Mouse (Mus musculus): Measurements from ENCODE around the gene Lrrc1. TPM values are rescaled to one million over a fixed set of nuclear protein-coding genes. Genes with fewer than 3 reads are reported as not detected.

Lrrc1 gene
- polyA plus RNA-seq, 1 experiment from 2014 or later = 7.7 TPM

DNA sequence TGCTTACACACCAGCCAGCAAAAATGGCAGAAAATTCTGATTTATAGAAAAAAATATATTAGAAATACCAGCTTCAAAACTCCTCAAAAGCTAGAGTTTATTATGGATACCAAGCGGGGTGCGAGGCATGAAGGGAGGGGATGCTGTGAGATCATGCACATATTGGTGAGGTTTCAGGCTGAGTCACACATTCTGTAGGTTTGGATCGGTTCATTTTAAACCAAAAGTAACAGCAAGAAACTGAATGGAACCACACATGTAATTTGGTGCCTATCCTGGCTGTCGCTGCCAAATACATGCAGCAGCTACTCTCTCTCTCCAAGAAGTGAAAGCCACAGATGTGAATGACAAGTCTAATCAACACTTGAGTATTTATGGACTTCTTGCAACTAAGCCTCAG is 99.8 kb downstream of the Lrrc1 start:
- H3K27ac ChIP-seq (ENCODE audit: low read length) = no peak overlapping the region
- ATAC-seq = peak; percentile 53; the same call in 1 of the 2 replicates
- no peaks in the 10 kb centered on the region; the same call in 1 of the 2 replicates for H3K4me1 ChIP-seq (replicated peaks; ENCODE audit: control insufficient read depth, insufficient read depth, low read length)
- H3K4me3 ChIP-seq (replicated peaks; ENCODE audit: low read length) = no peak overlapping the region
- no peak overlapping the region for H3K9ac ChIP-seq (replicated peaks; ENCODE audit: low read depth, low read length)
- WGBS = 83% methylated on average over 4 of the region's 4 CpGs
- no peak overlapping the region for H3K4me2 ChIP-seq (ENCODE audit: low read length)
- no peaks in the 10 kb centered on the region for H3K9me3 ChIP-seq (ENCODE audit: control insufficient read depth, low read length)
- peaks cover 2% of the 10 kb centered on the region; the same call in 1 of the 2 replicates for H3K36me3 ChIP-seq (ENCODE audit: control insufficient read depth, insufficient read depth)
- no peaks in the 10 kb centered on the region for H3K27me3 ChIP-seq (replicated peaks; ENCODE audit: control insufficient read depth, insufficient read depth, low read length)

DNA sequence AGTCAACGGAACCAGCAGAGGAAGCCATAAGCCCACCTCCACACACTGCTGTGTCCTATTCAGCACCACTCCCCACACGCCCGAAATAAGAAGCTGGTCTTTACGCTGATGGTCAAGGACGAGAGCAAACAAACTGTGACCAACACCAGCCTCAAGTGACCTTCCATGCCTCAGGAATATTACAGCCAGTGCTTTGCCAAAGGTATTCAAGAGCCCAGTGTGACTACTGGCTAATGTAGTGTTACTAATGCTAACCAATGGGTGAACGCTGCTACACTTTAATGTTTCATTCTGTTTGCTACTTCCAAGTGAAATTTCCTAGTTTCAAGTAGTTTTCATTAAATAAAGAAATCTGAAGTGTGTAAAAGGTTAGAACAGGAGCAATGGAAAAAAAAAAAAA is 105.3 kb downstream of the Lrrc1 start:
- H3K4me1 ChIP-seq (replicated peaks; ENCODE audit: control insufficient read depth, insufficient read depth, low read length) = peaks cover 10% of the 10 kb centered on the region
- no peak overlapping the region for H3K4me2 ChIP-seq (ENCODE audit: low read length)
- H3K27ac ChIP-seq (ENCODE audit: low read length) = peak overlapping the region; percentile 7; the same call in 1 of the 2 replicates
- no peaks in the 10 kb centered on the region for H3K27me3 ChIP-seq (replicated peaks; ENCODE audit: control insufficient read depth, insufficient read depth, low read length)
- 92% methylated on average over 6 of the region's 6 CpGs for WGBS
- H3K4me3 ChIP-seq (replicated peaks; ENCODE audit: low read length) = no peak overlapping the region
- peak; percentile 17; the same call in 1 of the 2 replicates for ATAC-seq
- H3K9ac ChIP-seq (replicated peaks; ENCODE audit: low read depth, low read length) = no peak overlapping the region
- H3K36me3 ChIP-seq (ENCODE audit: control insufficient read depth, insufficient read depth) = peaks cover 2% of the 10 kb centered on the region; the same call in 1 of the 2 replicates
- no peaks in the 10 kb centered on the region for H3K9me3 ChIP-seq (ENCODE audit: control insufficient read depth, low read length)

DNA sequence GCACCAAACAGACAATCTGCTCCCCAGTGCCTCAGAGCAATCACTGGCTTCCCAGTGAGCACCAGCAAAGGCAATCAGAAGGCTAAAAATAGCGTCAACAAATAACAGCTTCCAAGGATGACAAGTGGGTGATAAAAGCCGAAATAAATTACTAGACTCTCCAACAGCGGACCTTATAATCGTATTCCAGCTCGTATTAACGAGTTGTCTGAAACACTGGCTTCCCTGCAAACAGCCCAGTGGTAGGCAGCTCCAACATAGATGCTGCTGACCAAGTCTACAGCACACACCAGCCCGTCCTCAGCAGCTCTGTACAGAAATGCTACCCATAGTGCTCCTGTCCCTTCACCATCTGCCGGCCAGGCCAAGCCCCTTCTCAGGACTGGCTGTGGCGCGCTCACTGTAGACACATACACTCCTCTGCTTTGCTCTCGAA is 105.8 kb downstream of the Lrrc1 start:
- H3K27me3 ChIP-seq (replicated peaks; ENCODE audit: control insufficient read depth, insufficient read depth, low read length) = no peaks in the 10 kb centered on the region
- peaks cover 10% of the 10 kb centered on the region for H3K4me1 ChIP-seq (replicated peaks; ENCODE audit: control insufficient read depth, insufficient read depth, low read length)
- no peak overlapping the region for H3K4me2 ChIP-seq (ENCODE audit: low read length)
- ATAC-seq = peak; percentile 84
- WGBS = 41% methylated on average over 11 of the region's 11 CpGs
- H3K9ac ChIP-seq (replicated peaks; ENCODE audit: low read depth, low read length) = no peak overlapping the region
- no peak overlapping the region for H3K4me3 ChIP-seq (replicated peaks; ENCODE audit: low read length)
- no peaks in the 10 kb centered on the region for H3K9me3 ChIP-seq (ENCODE audit: control insufficient read depth, low read length)
- peak overlapping the region; percentile 7; the same call in 1 of the 2 replicates for H3K27ac ChIP-seq (ENCODE audit: low read length)
- H3K36me3 ChIP-seq (ENCODE audit: control insufficient read depth, insufficient read depth) = peaks cover 2% of the 10 kb centered on the region; the same call in 1 of the 2 replicates

DNA sequence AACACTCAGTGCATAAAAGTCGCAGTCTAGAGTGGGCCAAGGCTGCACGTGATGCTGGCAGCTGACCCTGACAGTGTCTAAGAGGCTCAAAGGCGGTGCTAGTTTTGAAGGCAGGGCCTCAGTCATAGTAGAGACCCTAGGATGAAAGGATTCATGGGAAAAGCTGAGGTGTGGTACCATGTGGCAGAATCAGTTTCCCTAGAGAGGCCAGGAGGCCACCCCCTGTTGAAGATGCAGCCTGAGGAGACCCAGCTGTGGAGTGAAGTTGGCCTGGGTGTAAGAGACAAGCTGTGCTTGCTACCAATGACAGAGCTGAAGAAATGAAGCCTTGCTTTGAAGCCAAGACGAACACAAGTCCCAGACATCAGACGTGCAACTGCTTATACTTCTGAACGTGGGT is 107.5 kb downstream of the Lrrc1 start:
- H3K4me3 ChIP-seq (replicated peaks; ENCODE audit: low read length) = no peak overlapping the region
- no peaks in the 10 kb centered on the region for H3K27me3 ChIP-seq (replicated peaks; ENCODE audit: control insufficient read depth, insufficient read depth, low read length)
- H3K27ac ChIP-seq (ENCODE audit: low read length) = no peak overlapping the region
- H3K36me3 ChIP-seq (ENCODE audit: control insufficient read depth, insufficient read depth) = peaks cover 2% of the 10 kb centered on the region; the same call in 1 of the 2 replicates
- no peaks in the 10 kb centered on the region for H3K9me3 ChIP-seq (ENCODE audit: control insufficient read depth, low read length)
- WGBS = 90% methylated on average over 6 of the region's 6 CpGs
- H3K9ac ChIP-seq (replicated peaks; ENCODE audit: low read depth, low read length) = no peak overlapping the region
- peaks cover 10% of the 10 kb centered on the region for H3K4me1 ChIP-seq (replicated peaks; ENCODE audit: control insufficient read depth, insufficient read depth, low read length)
- no peak overlapping the region for H3K4me2 ChIP-seq (ENCODE audit: low read length)
- no peak for ATAC-seq

DNA sequence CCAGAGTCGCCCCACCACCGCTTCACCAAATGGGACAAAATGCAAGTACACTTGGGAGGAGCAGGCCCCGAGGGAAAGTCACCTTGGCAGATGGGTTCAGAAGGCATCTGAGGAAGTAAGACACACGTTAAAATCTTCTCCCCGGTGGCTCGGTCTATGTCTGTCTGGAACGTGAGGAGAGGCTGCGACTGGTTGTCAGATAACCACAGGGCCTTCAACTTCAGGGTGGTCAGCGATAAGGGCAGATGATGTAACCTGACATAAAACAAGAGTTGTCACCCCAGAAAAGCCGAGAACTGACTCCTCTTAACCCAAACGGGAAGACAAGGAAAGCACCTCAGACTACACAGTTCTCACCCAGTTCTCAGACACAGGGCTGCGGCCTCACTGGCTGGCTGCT is 109.7 kb downstream of the Lrrc1 start:
- H3K9ac ChIP-seq (replicated peaks; ENCODE audit: low read depth, low read length) = no peak overlapping the region
- H3K4me2 ChIP-seq (ENCODE audit: low read length) = no peak overlapping the region
- H3K4me1 ChIP-seq (replicated peaks; ENCODE audit: control insufficient read depth, insufficient read depth, low read length) = peaks cover 10% of the 10 kb centered on the region
- no peak for ATAC-seq
- no peak overlapping the region for H3K27ac ChIP-seq (ENCODE audit: low read length)
- H3K9me3 ChIP-seq (ENCODE audit: control insufficient read depth, low read length) = no peaks in the 10 kb centered on the region
- H3K4me3 ChIP-seq (replicated peaks; ENCODE audit: low read length) = no peak overlapping the region
- H3K36me3 ChIP-seq (ENCODE audit: control insufficient read depth, insufficient read depth) = no peaks in the 10 kb centered on the region
- no peaks in the 10 kb centered on the region for H3K27me3 ChIP-seq (replicated peaks; ENCODE audit: control insufficient read depth, insufficient read depth, low read length)
- WGBS = 94% methylated on average over 12 of the region's 12 CpGs

DNA sequence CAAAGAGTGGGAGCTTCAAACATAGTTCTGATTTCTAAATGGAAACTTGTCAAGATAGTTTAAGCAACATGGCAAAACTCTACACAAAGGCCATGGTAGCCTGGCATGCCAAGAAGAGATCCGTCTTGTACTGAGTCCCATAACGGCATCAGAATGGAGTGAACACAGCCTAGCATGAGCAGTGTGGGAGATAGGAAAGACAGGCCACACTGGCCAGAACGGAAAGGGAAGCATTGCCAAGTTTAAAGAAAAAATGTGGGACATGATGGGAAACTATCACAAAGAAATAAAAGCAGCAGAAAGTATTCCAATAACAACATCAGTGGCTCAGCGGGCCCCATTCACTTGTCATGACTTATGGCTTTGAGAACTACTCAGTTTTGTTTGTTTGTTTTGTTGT is 111.2 kb downstream of the Lrrc1 start:
- H3K36me3 ChIP-seq (ENCODE audit: control insufficient read depth, insufficient read depth) = no peaks in the 10 kb centered on the region
- no peak for ATAC-seq
- no peak overlapping the region for H3K4me2 ChIP-seq (ENCODE audit: low read length)
- 90% methylated on average over 4 of the region's 4 CpGs for WGBS
- no peak overlapping the region for H3K4me3 ChIP-seq (replicated peaks; ENCODE audit: low read length)
- no peaks in the 10 kb centered on the region for H3K27me3 ChIP-seq (replicated peaks; ENCODE audit: control insufficient read depth, insufficient read depth, low read length)
- peaks cover 2% of the 10 kb centered on the region for H3K4me1 ChIP-seq (replicated peaks; ENCODE audit: control insufficient read depth, insufficient read depth, low read length)
- no peak overlapping the region for H3K27ac ChIP-seq (ENCODE audit: low read length)
- no peaks in the 10 kb centered on the region for H3K9me3 ChIP-seq (ENCODE audit: control insufficient read depth, low read length)
- H3K9ac ChIP-seq (replicated peaks; ENCODE audit: low read depth, low read length) = no peak overlapping the region

DNA sequence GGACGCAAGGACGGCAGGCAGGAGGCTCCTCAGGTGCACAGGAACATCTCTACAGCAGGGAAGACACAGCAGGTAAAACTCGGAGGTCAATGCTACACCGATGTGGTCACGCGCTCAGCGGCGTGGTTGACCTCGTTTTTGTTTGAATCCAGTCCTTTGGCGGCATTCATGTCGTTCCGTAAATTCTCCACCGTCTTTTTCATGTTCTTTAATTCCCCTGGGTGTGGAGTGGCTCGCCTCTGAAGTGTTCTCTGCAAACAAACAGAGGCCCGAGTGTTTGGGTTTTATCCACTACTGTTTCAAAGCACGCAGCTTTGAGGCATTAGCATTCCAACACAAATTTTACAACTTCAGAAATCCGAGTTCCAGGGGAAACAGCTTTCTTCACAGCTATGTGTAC is 112.6 kb downstream of the Lrrc1 start:
- WGBS = 80% methylated on average over 17 of the region's 17 CpGs
- Histone ChIP-seq H3K27me3 (replicated peaks; ENCODE audit: control insufficient read depth, insufficient read depth, low read length) (no peaks in the 10 kb centered on the region), H3K4me3 (replicated peaks; ENCODE audit: low read length) (no peak overlapping the region), H3K4me1 (replicated peaks; ENCODE audit: control insufficient read depth, insufficient read depth, low read length) (peaks cover 5% of the 10 kb centered on the region), H3K27ac (ENCODE audit: low read length) (no peak overlapping the region), H3K4me2 (ENCODE audit: low read length) (no peak overlapping the region), H3K9ac (replicated peaks; ENCODE audit: low read depth, low read length) (no peak overlapping the region), H3K9me3 (ENCODE audit: control insufficient read depth, low read length) (no peaks in the 10 kb centered on the region), H3K36me3 (ENCODE audit: control insufficient read depth, insufficient read depth) (no peaks in the 10 kb centered on the region)
- ATAC-seq = no peak

DNA sequence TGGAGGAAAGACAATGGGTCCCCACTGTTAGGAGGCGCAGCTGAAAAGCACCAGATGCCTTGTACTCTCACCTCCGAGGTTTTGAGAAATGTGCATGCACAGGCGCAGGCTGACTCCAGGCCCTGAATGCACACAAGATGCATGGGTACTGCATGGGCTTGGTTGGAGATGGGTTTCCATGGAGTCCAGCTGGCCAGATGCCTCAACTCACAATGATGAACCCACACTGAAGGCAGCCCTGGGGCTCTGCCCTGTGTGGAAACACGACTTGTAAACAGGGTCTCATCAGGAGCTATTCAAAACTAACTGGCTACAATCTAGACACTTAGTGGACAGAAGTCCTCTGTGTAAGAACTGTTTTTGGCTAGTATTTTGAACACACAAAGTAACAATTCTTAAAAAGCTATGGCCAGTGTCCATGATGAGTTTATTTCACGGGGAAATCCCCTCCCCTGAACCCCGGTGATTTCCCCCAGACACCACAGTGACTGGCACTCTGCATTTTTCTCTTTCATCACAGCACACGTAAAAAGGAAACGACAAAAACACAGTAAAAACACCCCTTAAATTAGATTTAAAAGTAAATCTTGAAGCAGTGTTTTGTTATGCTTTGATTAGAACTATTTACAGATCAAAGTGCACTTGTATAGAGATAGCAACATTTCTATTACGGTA is 114.1 kb downstream of the Lrrc1 start:
- no peaks in the 10 kb centered on the region for H3K27me3 ChIP-seq (replicated peaks; ENCODE audit: control insufficient read depth, insufficient read depth, low read length)
- 77% methylated on average over 9 of the region's 9 CpGs for WGBS
- no peak overlapping the region for H3K4me2 ChIP-seq (ENCODE audit: low read length)
- no peak for ATAC-seq
- H3K4me1 ChIP-seq (replicated peaks; ENCODE audit: control insufficient read depth, insufficient read depth, low read length) = peaks cover 5% of the 10 kb centered on the region
- no peaks in the 10 kb centered on the region for H3K36me3 ChIP-seq (ENCODE audit: control insufficient read depth, insufficient read depth)
- H3K9me3 ChIP-seq (ENCODE audit: control insufficient read depth, low read length) = no peaks in the 10 kb centered on the region
- no peak overlapping the region for H3K9ac ChIP-seq (replicated peaks; ENCODE audit: low read depth, low read length)
- H3K4me3 ChIP-seq (replicated peaks; ENCODE audit: low read length) = no peak overlapping the region
- no peak overlapping the region for H3K27ac ChIP-seq (ENCODE audit: low read length)

DNA sequence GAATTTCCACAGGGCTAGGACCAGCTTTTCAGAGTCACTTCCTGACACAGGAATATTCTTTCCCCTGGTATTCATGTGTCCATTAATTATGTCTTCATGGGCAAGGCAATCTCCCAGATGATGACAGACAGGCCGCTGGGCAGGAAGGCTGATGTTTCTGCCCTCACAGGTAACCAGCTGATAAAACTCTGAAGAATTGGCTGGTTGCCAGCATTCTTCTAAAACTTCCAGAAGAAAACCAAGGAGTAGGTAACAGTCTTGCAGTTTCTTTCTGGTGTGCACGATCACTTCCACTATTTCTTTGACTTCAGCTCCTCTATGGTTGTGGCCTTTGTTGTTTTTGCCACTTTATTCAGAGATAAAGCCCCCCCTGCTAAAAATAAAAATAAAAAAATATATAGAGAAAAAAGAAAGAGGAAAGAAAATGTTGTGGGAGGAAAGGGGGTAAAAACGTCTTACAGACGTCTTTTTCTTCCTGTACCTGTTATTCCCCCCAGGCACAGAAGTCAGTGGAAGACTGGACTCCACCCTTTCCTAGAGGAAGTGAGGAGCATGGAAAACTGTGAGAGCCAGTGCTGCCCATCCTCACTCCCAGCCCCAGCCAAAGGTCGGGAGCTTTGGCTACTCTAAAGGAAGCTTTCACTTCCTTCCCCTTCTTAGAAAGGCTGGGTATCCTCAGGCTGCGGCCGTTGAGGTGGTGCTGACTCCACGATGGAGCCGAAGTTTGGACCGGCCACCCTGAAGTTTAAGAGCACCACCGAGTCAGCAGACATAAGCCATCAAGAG is 115.2 kb downstream of the Lrrc1 start:
- no peak for ATAC-seq
- no peak overlapping the region for H3K4me3 ChIP-seq (replicated peaks; ENCODE audit: low read length)
- H3K27me3 ChIP-seq (replicated peaks; ENCODE audit: control insufficient read depth, insufficient read depth, low read length) = no peaks in the 10 kb centered on the region
- H3K27ac ChIP-seq (ENCODE audit: low read length) = no peak overlapping the region
- no peaks in the 10 kb centered on the region for H3K36me3 ChIP-seq (ENCODE audit: control insufficient read depth, insufficient read depth)
- no peaks in the 10 kb centered on the region for H3K9me3 ChIP-seq (ENCODE audit: control insufficient read depth, low read length)
- WGBS = 89% methylated on average over 11 of the region's 11 CpGs
- no peak overlapping the region for H3K9ac ChIP-seq (replicated peaks; ENCODE audit: low read depth, low read length)
- peaks cover 5% of the 10 kb centered on the region for H3K4me1 ChIP-seq (replicated peaks; ENCODE audit: control insufficient read depth, insufficient read depth, low read length)
- no peak overlapping the region for H3K4me2 ChIP-seq (ENCODE audit: low read length)

Data from forebrain, embryonic 16.5 days (tissue).